Mouse (Mus musculus): ENCODE measurements at regions not wholly inside any gene's neighbourhood (a gene's known extent, or its start where the extent isn't known, plus 50 kb on each side); places are given as distances from the start of the nearest gene placed in this dataset.

- no peak for DNase-seq
Observed at GRCm38 (mm10) chr15:59784556-59784929, 231.9 kb downstream of the 4933412E24Rik start.

- no peak for DNase-seq
Observed at GRCm38 (mm10) chr15:59783782-59784555, 232.4 kb downstream of the 4933412E24Rik start.

- DNase-seq, result no peak
Observed at GRCm38 (mm10) chr15:59783393-59783781, 233.0 kb downstream of the 4933412E24Rik start.

- no peak for DNase-seq
Observed at GRCm38 (mm10) chr15:59780506-59780905, 235.9 kb downstream of the 4933412E24Rik start.

- DNase-seq, result no peak
Observed at GRCm38 (mm10) chr15:59777307-59777871, 239.0 kb downstream of the 4933412E24Rik start.

GRCm38 (mm10) chr15:59775781-59776180, 240.6 kb downstream of the 4933412E24Rik start:
- DNase-seq, result no peak

- DNase-seq, result no peak
Observed at GRCm38 (mm10) chr15:59773983-59774382, 242.4 kb downstream of the 4933412E24Rik start.

GRCm38 (mm10) chr15:59772595-59772994, 243.8 kb downstream of the 4933412E24Rik start:
- DNase-seq, result no peak

GRCm38 (mm10) chr15:59762061-59762460, 254.4 kb downstream of the 4933412E24Rik start:
- no peak for DNase-seq

- no peak for DNase-seq
Observed at GRCm38 (mm10) chr15:59760490-59760889, 255.9 kb downstream of the 4933412E24Rik start.

- DNase-seq, result no peak
Observed at GRCm38 (mm10) chr15:59759566-59759965, 256.8 kb downstream of the 4933412E24Rik start.

GRCm38 (mm10) chr15:59758971-59759370, 257.4 kb downstream of the 4933412E24Rik start:
- DNase-seq, result no peak

GRCm38 (mm10) chr15:59756141-59756540, 260.3 kb downstream of the 4933412E24Rik start:
- DNase-seq, result no peak

- DNase-seq, result no peak
Observed at GRCm38 (mm10) chr15:59754906-59755305, 261.5 kb downstream of the 4933412E24Rik start.

- DNase-seq, result no peak
Observed at GRCm38 (mm10) chr15:59752277-59752676, 264.1 kb downstream of the 4933412E24Rik start.

GRCm38 (mm10) chr15:59746290-59746689, 270.1 kb downstream of the 4933412E24Rik start:
- no peak for DNase-seq

GRCm38 (mm10) chr15:59744411-59744931, 271.9 kb downstream of the 4933412E24Rik start:
- DNase-seq, result no peak

GRCm38 (mm10) chr15:59739197-59739596, 277.2 kb downstream of the 4933412E24Rik start:
- no peak for DNase-seq

- no peak for DNase-seq
Observed at GRCm38 (mm10) chr15:59737247-59737646, 279.2 kb downstream of the 4933412E24Rik start.

- DNase-seq, result no peak
Observed at GRCm38 (mm10) chr15:59734376-59734775, 282.0 kb downstream of the 4933412E24Rik start.

- no peak for DNase-seq
Observed at GRCm38 (mm10) chr15:59733932-59734331, 282.5 kb downstream of the 4933412E24Rik start.

GRCm38 (mm10) chr15:59733031-59733810, 283.2 kb downstream of the 4933412E24Rik start:
- no peak for DNase-seq

- no peak for DNase-seq
Observed at GRCm38 (mm10) chr15:59731129-59731528, 285.3 kb downstream of the 4933412E24Rik start.
